Mouse (Mus musculus): ENCODE measurements around the gene C7.

Gene C7

DNA sequence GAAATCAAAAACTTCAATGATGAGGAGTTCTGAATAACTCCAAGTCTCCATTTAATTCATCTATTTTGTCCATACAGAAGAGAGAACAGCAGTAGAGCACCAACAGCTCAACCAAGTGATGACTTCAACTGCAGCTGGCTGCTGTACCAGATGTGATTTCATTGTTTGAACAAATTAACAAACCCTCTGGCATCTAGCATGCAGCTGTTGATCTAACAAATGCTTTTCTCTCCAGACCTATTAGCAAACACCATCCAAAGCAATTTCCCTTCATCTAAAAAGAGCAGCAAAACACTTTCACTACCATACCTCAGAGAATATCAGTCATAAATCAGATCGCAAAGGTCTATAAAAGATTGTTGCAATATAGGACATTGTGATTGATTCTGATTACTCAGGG, 90.2 kb downstream of the C7 start:
- DNase-seq, result no peak
